Mouse (Mus musculus) midbrain, embryonic 14.5 days (tissue): ENCODE data around the gene Ggt6. TPM values are rescaled to one million over a fixed set of nuclear protein-coding genes. Genes with fewer than 3 reads are reported as not detected.
A peak's percentile ranks its signal among the peaks of the same experiment; 100 is the strongest.

Source experiments
- ATAC-seq: fragments of 200-750 bp; cut with Nextera tagmentation; 2 replicates; pipeline ENCODE4 v1.8.0; 2017; ENCODE audit warnings: moderate number of reproducible peaks, moderate library complexity; ENCODE audit not compliant: low FRiP score, low TSS enrichment
- DNase-seq: peaks from one replicate; pipeline ENCODE4 v3.0.0-alpha.2; 2015
- H3K27ac ChIP-seq: fragments of 300-500 bp; sonication (generic); replicated peaks from 2 replicates; pipeline ENCODE4 v1.5.1; 2014; ENCODE audit warnings: mild to moderate bottlenecking, low read depth, low read length, moderate library complexity
- H3K27me3 ChIP-seq: fragments of 300-500 bp; sonication (generic); 2 replicates; pipeline ENCODE4 v1.6.1; 2014; ENCODE audit warnings: low read length, control low read depth, mixed read lengths; ENCODE audit not compliant: control insufficient read depth, insufficient read depth
- H3K36me3 ChIP-seq: fragments of 300-500 bp; sonication (generic); 2 replicates; pipeline ENCODE4 v1.6.1; 2014; ENCODE audit warnings: low read length, control low read depth; ENCODE audit not compliant: control insufficient read depth, insufficient read depth
- H3K4me1 ChIP-seq: fragments of 300-500 bp; sonication (generic); 2 replicates; pipeline ENCODE4 v1.6.1; 2014; ENCODE audit warnings: mild to moderate bottlenecking, antibody characterized with exemption, low read length, control low read depth; ENCODE audit not compliant: control insufficient read depth, insufficient read depth
- H3K4me2 ChIP-seq: fragments of 300-500 bp; sonication (generic); 2 replicates; pipeline ENCODE4 v1.6.1; 2014; ENCODE audit warnings: mild to moderate bottlenecking, low read length, moderate library complexity
- H3K4me3 ChIP-seq: fragments of 300-500 bp; sonication (generic); replicated peaks from 2 replicates; pipeline ENCODE4 v1.5.1; 2014; ENCODE audit warnings: low read depth, low read length
- H3K9ac ChIP-seq: fragments of 300-500 bp; sonication (generic); replicated peaks from 2 replicates; pipeline ENCODE4 v1.6.1; 2014; ENCODE audit warnings: mild to moderate bottlenecking, low read length, moderate library complexity
- H3K9me3 ChIP-seq: fragments of 300-500 bp; sonication (generic); 2 replicates; pipeline ENCODE4 v1.6.1; 2016; ENCODE audit warnings: low read length, control low read depth, mixed read lengths; ENCODE audit not compliant: control insufficient read depth
- WGBS: fragments of 180-500 bp; shearing (Covaris S2); extraction: QIAGEN DNeasy Blood & Tissue Kit; methylation state at CpG from one replicate; pipeline ENCODE4 v1.1.7; 2014; 5-methylcytosine and 5-hydroxymethylcytosine counted together
- polyA plus RNA-seq: library from polyadenylated mRNA; unstranded; fragments of >200 nt; fragmentation: Nextera tagmentation; extraction: Ambion mirVana; gene quantifications from 2 replicates; pipeline ENCODE4 v1.2.1, GENCODE M21; 2014

The Ggt6 gene
- polyA plus RNA-seq, 1 experiment from 2014 or later: not detected

DNA sequence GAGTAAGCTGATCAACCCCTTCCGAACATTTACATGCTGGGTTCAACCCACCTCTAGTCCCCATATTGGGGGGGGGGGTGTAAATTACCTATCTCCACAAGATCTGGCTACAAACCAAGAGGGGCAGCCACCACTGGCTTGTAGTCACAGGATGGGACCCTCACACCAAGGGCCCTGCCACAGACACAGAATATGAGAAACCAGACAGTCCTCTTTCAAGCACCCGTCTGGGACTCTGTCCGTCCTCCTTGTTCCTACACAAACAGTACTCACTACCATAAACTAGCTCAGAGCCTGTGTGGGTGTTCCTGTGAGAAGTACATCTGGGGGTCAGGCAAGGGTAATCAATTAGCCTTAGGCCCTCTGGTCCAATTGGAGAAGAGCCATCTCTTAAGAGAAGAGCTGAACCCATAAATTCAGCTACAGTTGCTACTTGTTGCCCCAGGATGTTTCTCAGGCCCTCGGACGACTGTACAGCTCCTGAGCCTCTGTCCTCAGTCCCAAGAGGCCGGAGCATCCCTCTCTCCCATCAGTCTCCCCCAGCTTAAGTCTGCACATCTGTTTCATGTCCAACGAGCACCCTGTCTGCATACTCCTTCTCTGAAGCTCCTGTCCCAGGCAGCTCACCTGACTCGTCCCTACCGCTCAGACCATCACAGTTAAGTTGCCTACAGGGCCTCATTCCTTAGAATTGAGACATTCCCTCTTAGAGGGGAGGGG lies 26.7 kb upstream of the Ggt6 start:
- ATAC-seq (no peak), DNase-seq (no peak)
- Histone ChIP-seq H3K27ac (no peak overlapping the region), H3K9me3 (no peaks in the 10 kb centered on the region), H3K36me3 (no peaks in the 10 kb centered on the region), H3K4me1 (peaks cover 13% of the 10 kb centered on the region), H3K4me2 (no peak overlapping the region), H3K27me3 (peaks cover 10% of the 10 kb centered on the region; the same call in 1 of the 2 replicates), H3K4me3 (no peak overlapping the region), H3K9ac (no peak overlapping the region)
- WGBS: 64% methylated on average over 9 of the region's 9 CpGs

DNA sequence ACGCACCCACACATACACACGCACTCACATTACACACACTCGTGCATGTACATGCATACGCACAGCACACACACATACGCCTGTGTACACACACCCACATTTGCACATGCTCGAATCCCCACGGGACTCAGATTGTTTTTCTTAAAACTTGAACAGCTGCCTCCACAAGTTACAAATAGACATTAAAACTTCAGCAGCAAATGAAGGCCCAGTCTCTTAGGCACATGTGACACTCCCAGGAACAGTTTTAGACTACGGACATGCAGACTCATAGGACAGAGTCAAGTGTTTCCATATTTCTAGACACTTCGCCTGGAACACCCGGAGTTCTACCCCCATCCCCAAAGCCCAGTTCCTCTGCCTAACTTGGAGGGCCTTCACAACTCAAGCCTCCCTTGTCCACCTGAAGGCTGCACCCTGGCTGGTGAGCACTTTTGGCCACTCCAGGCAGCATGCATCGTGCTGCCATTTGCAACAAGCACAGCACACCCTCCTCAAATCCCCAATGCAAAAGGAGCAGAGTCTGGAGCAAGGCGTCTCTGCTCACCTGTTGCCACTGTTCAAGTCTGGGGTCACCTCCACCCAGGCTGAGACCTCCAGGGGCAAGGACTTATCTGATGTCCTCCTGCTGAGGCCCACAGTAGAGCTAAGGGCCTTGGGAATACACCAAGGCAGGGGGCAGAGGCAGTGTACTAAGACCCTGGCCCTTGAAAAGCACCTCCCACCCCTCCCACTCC lies 25.5 kb upstream of the Ggt6 start:
- H3K9ac ChIP-seq: no peak overlapping the region
- ATAC-seq (no peak), DNase-seq (no peak)
- WGBS: 70% methylated on average over 12 of the region's 12 CpGs
- no peak overlapping the region for H3K4me2 ChIP-seq
- no peaks in the 10 kb centered on the region for H3K36me3 ChIP-seq
- H3K27ac ChIP-seq: no peak overlapping the region
- H3K4me1 ChIP-seq: peaks cover 13% of the 10 kb centered on the region
- H3K9me3 ChIP-seq: no peaks in the 10 kb centered on the region
- peaks cover 12% of the 10 kb centered on the region; the same call in 1 of the 2 replicates for H3K27me3 ChIP-seq
- no peak overlapping the region for H3K4me3 ChIP-seq

GRCm38 (mm10) chr11:72410521-72411092 lies 24.7 kb upstream of the Ggt6 start:
- H3K36me3 ChIP-seq: no peaks in the 10 kb centered on the region
- peaks cover 13% of the 10 kb centered on the region for H3K4me1 ChIP-seq
- no peak overlapping the region for H3K27ac ChIP-seq
- ATAC-seq (no peak; the same call in 1 of the 2 replicates), DNase-seq (peak; percentile 23)
- peak overlapping the region; percentile 95 for H3K4me2 ChIP-seq
- peak overlapping the region; percentile 63; the same call in 1 of the 2 replicates for H3K9ac ChIP-seq
- H3K9me3 ChIP-seq: no peaks in the 10 kb centered on the region
- H3K27me3 ChIP-seq: peaks cover 12% of the 10 kb centered on the region; the same call in 1 of the 2 replicates
- H3K4me3 ChIP-seq: peak overlapping the region; percentile 55
- under 1% methylated on average over 25 of the region's 25 CpGs for WGBS

GRCm38 (mm10) chr11:72411093-72411921 lies 24.0 kb upstream of the Ggt6 start, which contains the start of gene Smtnl2:
Smtnl2 (minus strand) TSS chr11:72411713.
- peaks cover 13% of the 10 kb centered on the region for H3K4me1 ChIP-seq
- under 1% methylated on average over 82 of the region's 86 CpGs for WGBS
- H3K27ac ChIP-seq: no peak within 1 kb of the TSS
- H3K27me3 ChIP-seq: peaks cover 12% of the 10 kb centered on the region; the same call in 1 of the 2 replicates
- peak within 1 kb of the TSS; percentile 95 for H3K4me2 ChIP-seq
- peak within 1 kb of the TSS; percentile 63 for H3K9ac ChIP-seq
- H3K36me3 ChIP-seq: no peaks in the 10 kb centered on the region
- H3K9me3 ChIP-seq: no peaks in the 10 kb centered on the region
- H3K4me3 ChIP-seq: peak within 1 kb of the TSS; percentile 55
- ATAC-seq (peak; percentile 70), DNase-seq (peak; percentile 82)

DNA sequence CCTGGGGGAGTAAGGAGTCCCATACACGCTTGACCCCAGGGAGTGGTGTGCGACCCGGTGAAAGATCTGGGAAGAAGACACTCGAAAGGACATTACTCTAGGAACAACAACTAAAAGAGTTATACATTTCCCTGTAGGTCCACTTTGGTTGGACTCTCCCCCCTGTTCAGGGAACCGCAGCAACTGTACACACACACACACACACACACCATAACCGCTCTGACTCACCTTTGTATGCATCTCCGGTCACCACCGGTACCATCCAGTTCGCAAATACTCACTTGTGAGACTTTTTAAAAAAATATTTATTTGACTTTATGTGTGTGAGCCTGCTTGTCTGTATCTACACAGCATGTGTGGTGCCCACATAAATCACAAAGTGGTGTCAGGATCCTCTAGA lies 23.4 kb upstream of the Ggt6 start:
- Histone ChIP-seq H3K9ac (peak overlapping the region; percentile 63; the same call in 1 of the 2 replicates), H3K27ac (no peak overlapping the region), H3K4me3 (peak overlapping the region; percentile 55), H3K36me3 (no peaks in the 10 kb centered on the region), H3K4me2 (peak overlapping the region; percentile 95), H3K4me1 (peaks cover 13% of the 10 kb centered on the region), H3K27me3 (peaks cover 12% of the 10 kb centered on the region; the same call in 1 of the 2 replicates), H3K9me3 (no peaks in the 10 kb centered on the region)
- no peak for DNase-seq
- WGBS: 30% methylated on average over 9 of the region's 9 CpGs
- no peak for ATAC-seq

GRCm38 (mm10) chr11:72413016-72413415 lies 22.3 kb upstream of the Ggt6 start:
- WGBS: 79% methylated on average over 7 of the region's 7 CpGs
- H3K27ac ChIP-seq: no peak overlapping the region
- no peak for ATAC-seq

DNA sequence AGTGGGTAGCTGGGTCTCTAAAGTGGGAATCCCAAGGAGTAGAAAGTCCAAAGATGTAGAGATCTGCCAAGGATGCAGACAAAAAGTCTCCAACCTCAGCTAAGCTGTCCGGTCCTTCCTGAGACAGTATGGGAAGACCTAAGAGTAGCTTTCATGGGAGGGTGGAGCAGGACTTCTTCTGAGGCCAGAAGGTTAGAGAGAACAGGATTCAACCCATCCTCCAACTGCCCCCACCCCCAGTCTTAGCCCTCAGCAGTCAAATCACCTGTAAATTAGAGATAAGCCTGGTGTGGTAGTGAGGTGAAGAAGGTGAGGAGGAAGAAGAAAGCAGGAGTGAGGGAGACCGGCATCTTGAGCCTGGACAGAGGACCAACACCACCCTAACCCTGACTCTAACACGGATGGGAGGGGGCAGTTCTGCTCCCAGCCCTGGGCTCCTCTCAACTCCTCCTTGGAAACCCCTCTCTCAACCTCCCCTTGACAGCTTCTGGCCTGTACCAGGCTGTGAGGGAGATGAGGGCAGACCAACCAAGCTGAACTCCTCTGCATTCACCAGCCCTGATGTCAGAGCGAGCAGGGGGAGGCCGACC lies 21.6 kb upstream of the Ggt6 start:
- peaks cover 13% of the 10 kb centered on the region for H3K4me1 ChIP-seq
- H3K4me2 ChIP-seq: no peak overlapping the region
- ATAC-seq (no peak), DNase-seq (no peak)
- WGBS: 80% methylated on average over 5 of the region's 5 CpGs
- no peaks in the 10 kb centered on the region for H3K36me3 ChIP-seq
- peaks cover 12% of the 10 kb centered on the region; the same call in 1 of the 2 replicates for H3K27me3 ChIP-seq
- H3K27ac ChIP-seq: no peak overlapping the region
- no peak overlapping the region for H3K9ac ChIP-seq
- no peaks in the 10 kb centered on the region for H3K9me3 ChIP-seq
- H3K4me3 ChIP-seq: no peak overlapping the region

More at GRCm38 (mm10) chr11:72413016-72413415, 22.3 kb upstream of the Ggt6 start:
- Histone ChIP-seq H3K27me3 (peaks cover 12% of the 10 kb centered on the region; the same call in 1 of the 2 replicates), H3K4me3 (no peak overlapping the region), H3K9me3 (no peaks in the 10 kb centered on the region), H3K4me2 (no peak overlapping the region), H3K9ac (no peak overlapping the region), H3K4me1 (peaks cover 13% of the 10 kb centered on the region), H3K36me3 (no peaks in the 10 kb centered on the region)
- no peak for DNase-seq

DNA sequence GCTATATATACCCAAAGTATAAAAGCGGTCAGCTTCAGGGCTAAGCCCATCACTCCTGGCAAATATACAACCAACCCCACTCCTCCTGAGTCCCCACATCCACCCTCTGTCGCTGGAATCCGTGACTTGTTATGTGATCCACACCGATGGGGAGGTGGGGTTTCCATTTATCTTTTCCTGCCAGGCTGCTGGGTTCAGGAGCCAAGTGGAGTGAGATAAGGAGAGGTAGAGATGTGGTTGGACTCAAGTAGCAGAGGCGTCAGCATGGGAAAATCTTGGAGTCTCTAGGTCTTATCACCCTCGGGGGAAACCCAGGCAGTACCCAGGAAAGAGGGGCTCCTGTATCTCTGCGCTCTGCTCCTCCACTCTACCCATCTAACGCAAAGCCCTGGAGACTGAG lies 20.2 kb upstream of the Ggt6 start:
- 87% methylated on average over 8 of the region's 8 CpGs for WGBS
- ATAC-seq: no peak
- Histone ChIP-seq H3K4me2 (no peak overlapping the region), H3K36me3 (no peaks in the 10 kb centered on the region), H3K4me1 (peaks cover 13% of the 10 kb centered on the region), H3K9me3 (no peaks in the 10 kb centered on the region), H3K27me3 (peaks cover 12% of the 10 kb centered on the region; the same call in 1 of the 2 replicates), H3K27ac (no peak overlapping the region), H3K4me3 (no peak overlapping the region), H3K9ac (no peak overlapping the region)
- DNase-seq: no peak
